Mouse (Mus musculus): Measurements from ENCODE around the gene Slx1b. TPM values are rescaled to one million over a fixed set of nuclear protein-coding genes. Genes with fewer than 3 reads are reported as not detected.

Slx1b gene
- total and polyA plus RNA-seq, 2 experiments from 2014 or later: 10.1 to 17.9 TPM

DNA sequence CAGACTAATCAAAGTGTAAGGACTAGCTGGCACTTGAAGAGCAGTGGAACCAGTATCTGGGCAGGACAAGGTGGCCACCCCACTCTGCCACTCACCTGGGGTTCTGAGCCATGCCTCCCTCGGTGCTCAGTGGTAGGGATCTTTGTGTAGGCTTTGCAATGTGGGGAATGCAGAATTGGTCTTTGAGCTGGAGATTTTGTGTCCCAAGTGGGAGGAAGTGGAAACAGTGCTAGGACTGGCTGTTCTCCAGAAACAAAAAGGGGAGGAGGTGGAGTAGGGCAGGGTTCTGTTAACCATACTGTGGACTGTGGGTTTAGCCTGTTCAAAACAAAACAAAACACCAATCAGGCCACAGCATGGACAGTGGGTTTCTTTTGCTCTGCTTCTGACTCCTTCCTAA lies 19.4 kb downstream of the Slx1b start, which contains the start of gene Sult1a1:
Gene Sult1a1, minus strand, starts transcription at position 226 of the 400 bp plus-strand sequence.
- H3K27me3 ChIP-seq (ENCODE audit: insufficient read depth, low read length): no peaks in the 10 kb centered on the region
- no peak within 1 kb of the TSS for H3K4me3 ChIP-seq (ENCODE audit: low read depth, low read length)
- no peak for TF ChIP-seq CTCF (IDR thresholded peaks at IDR 0.05; ENCODE audit: low read depth)
- DNase-seq (no peak), ATAC-seq (no peak)
- H3K27ac ChIP-seq (ENCODE audit: low read depth, low read length): peak within 1 kb of the TSS; percentile 40; the same call in 1 of the 2 replicates
- H3K9ac ChIP-seq: no peak within 1 kb of the TSS
- H3K36me3 ChIP-seq (ENCODE audit: insufficient read depth): peaks cover 21% of the 10 kb centered on the region
- 62% methylated on average over 1 of the region's 1 CpGs for WGBS
- no peaks in the 10 kb centered on the region for H3K9me3 ChIP-seq (ENCODE audit: low read length)
- H3K4me2 ChIP-seq (ENCODE audit: low read depth): no peak within 1 kb of the TSS
- no peaks in the 10 kb centered on the region for H3K4me1 ChIP-seq (ENCODE audit: insufficient read depth)

DNA sequence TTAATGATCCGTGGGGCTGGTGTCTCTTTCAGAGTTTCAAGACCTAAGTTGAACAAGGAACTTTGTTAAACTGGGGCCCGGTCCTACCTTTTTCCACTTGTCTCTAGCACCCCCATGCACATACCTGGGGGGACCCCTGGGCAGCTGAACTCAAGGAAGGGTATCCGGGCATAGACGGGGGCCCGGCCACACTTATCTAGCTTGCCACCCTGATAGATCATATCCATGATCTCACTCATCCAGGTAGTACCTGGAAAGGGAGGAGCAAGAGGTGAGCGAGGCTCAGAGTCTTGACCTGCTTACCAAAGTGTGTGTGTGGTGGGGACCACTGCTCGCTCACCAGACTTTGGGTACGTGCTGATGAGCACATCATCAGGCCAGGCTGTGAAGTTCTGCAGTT lies 20.5 kb downstream of the Slx1b start:
- H3K27ac ChIP-seq (ENCODE audit: low read depth, low read length): no peak overlapping the region
- 97% methylated on average over 8 of the region's 8 CpGs for WGBS
- DNase-seq (no peak), ATAC-seq (no peak)
- H3K4me2 ChIP-seq (ENCODE audit: low read depth): no peak overlapping the region
- no peak overlapping the region for H3K4me3 ChIP-seq (ENCODE audit: low read depth, low read length)
- peaks cover 29% of the 10 kb centered on the region for H3K36me3 ChIP-seq (ENCODE audit: insufficient read depth)
- TF ChIP-seq CTCF (IDR thresholded peaks at IDR 0.05; ENCODE audit: low read depth): no peak
- no peaks in the 10 kb centered on the region for H3K27me3 ChIP-seq (ENCODE audit: insufficient read depth, low read length)
- no peak overlapping the region for H3K9ac ChIP-seq
- H3K9me3 ChIP-seq (ENCODE audit: low read length): no peaks in the 10 kb centered on the region
- H3K4me1 ChIP-seq (ENCODE audit: insufficient read depth): no peaks in the 10 kb centered on the region

DNA sequence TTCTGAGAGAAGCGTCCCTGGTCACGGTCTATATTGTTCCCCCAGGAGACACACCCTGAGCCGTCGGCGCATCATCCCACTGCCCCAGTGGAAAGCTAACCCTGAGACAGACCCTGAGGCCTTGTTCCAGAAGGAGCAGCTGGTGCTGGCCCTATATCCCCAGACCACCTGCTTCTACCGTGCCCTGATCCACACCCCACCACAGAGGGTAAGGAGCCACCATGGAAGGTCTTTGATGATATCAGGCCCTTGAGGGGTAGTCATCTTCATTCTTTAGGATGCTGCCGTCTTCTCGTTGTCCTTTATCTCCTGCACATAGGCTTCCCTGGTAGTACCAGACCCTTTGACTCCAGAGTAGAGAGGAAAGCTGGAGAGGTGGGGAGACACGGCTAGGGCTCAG lies 23.5 kb downstream of the Slx1b start:
- no peak overlapping the region for H3K4me3 ChIP-seq (ENCODE audit: low read depth, low read length)
- ATAC-seq (no peak), DNase-seq (no peak)
- no peaks in the 10 kb centered on the region for H3K9me3 ChIP-seq (ENCODE audit: low read length)
- H3K27me3 ChIP-seq (ENCODE audit: insufficient read depth, low read length): no peaks in the 10 kb centered on the region
- TF ChIP-seq CTCF (IDR thresholded peaks at IDR 0.05; ENCODE audit: low read depth): no peak
- no peak overlapping the region for H3K9ac ChIP-seq
- H3K36me3 ChIP-seq (ENCODE audit: insufficient read depth): peaks cover 23% of the 10 kb centered on the region
- WGBS: 97% methylated on average over 9 of the region's 9 CpGs
- no peak overlapping the region for H3K27ac ChIP-seq (ENCODE audit: low read depth, low read length)
- no peaks in the 10 kb centered on the region for H3K4me1 ChIP-seq (ENCODE audit: insufficient read depth)
- H3K4me2 ChIP-seq (ENCODE audit: low read depth): no peak overlapping the region

DNA sequence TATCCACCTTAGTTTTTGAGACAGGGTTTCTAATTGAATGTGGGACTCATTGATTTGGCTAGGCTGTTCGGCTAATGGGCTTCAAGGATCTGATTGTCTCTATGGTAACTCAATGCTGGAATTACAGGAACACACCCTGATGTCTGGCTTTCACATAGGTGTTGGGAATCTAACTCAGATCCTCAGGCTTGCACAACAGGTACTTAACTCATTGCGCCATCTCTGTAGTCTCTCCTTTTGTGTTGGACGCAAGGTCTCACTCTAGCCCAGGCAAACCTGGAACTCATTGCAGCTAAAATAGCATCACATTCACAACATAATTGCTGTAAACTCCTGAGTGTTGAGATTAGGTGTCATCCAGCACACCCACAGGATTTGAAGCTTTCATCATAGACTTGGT lies 25.4 kb downstream of the Slx1b start:
- Histone ChIP-seq H3K27me3 (ENCODE audit: insufficient read depth, low read length) (no peaks in the 10 kb centered on the region), H3K9ac (no peak overlapping the region), H3K4me3 (ENCODE audit: low read depth, low read length) (no peak overlapping the region), H3K9me3 (ENCODE audit: low read length) (no peaks in the 10 kb centered on the region), H3K36me3 (ENCODE audit: insufficient read depth) (peaks cover 32% of the 10 kb centered on the region), H3K27ac (ENCODE audit: low read depth, low read length) (no peak overlapping the region), H3K4me2 (ENCODE audit: low read depth) (no peak overlapping the region), H3K4me1 (ENCODE audit: insufficient read depth) (no peaks in the 10 kb centered on the region)
- DNase-seq (no peak), ATAC-seq (no peak)
- WGBS: 91% methylated on average over 3 of the region's 3 CpGs
- TF ChIP-seq CTCF (IDR thresholded peaks at IDR 0.05; ENCODE audit: low read depth): no peak

DNA sequence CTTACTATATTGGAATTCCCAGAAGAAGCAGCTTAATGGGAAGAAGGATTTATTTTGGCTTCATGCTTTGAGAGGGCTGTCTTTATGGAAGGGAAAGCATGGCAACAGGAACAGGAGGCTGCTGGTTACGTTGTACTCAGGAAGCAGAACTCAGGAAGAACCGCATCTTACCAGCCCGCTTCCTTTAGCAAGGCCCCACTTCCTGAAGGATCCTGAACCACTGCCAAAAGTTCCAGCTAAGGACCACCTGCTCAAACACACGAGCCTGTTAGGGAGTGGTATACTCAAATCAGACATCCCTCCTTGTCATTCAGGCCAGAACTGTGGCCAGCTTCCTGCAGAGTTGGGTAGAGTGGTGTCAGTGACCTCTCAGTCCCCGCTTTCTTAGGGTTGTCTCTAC lies 27.1 kb downstream of the Slx1b start:
- WGBS: 64% methylated on average over 5 of the region's 5 CpGs
- Histone ChIP-seq H3K27me3 (ENCODE audit: insufficient read depth, low read length) (no peaks in the 10 kb centered on the region), H3K4me1 (ENCODE audit: insufficient read depth) (no peaks in the 10 kb centered on the region), H3K36me3 (ENCODE audit: insufficient read depth) (peaks cover 43% of the 10 kb centered on the region), H3K9ac (no peak overlapping the region), H3K4me2 (ENCODE audit: low read depth) (no peak overlapping the region), H3K4me3 (ENCODE audit: low read depth, low read length) (no peak overlapping the region), H3K9me3 (ENCODE audit: low read length) (no peaks in the 10 kb centered on the region), H3K27ac (ENCODE audit: low read depth, low read length) (no peak overlapping the region)
- no peak for TF ChIP-seq CTCF (IDR thresholded peaks at IDR 0.05; ENCODE audit: low read depth)
- DNase-seq (no peak), ATAC-seq (no peak)

DNA sequence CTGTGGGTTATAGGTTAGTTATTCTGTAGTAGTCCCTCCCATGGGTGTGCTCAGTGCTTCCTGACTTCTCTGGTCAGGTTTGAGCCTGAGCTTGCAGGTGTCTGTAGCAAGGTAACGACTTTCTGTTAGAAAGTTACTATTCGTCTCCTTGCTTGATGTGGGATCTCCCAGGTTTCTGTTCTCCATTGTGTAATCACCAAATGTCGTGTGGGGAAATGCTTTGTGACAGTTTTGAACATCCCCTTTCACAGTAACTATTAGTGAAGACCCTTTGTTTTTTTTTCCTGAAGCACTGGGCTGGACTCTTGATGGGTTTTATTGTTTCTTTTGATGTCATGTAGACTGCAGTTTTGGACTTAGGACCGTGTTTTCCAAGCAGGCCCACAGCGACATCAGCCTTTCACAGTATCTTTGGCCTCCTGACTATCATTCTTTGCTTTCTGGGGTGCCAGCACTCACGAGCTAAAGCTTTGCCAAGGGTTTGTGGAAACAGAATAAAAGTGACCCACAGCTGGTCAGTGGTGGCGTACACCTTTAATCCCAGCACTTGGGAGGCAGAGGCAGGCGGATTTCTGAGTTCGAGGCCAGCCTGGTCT lies 28.0 kb downstream of the Slx1b start:
- no peak overlapping the region for H3K4me2 ChIP-seq (ENCODE audit: low read depth)
- no peak overlapping the region for H3K9ac ChIP-seq
- no peaks in the 10 kb centered on the region for H3K4me1 ChIP-seq (ENCODE audit: insufficient read depth)
- DNase-seq (no peak), ATAC-seq (no peak)
- TF ChIP-seq CTCF (IDR thresholded peaks at IDR 0.05; ENCODE audit: low read depth): no peak
- WGBS: 85% methylated on average over 9 of the region's 9 CpGs
- H3K36me3 ChIP-seq (ENCODE audit: insufficient read depth): peaks cover 43% of the 10 kb centered on the region
- no peak overlapping the region for H3K27ac ChIP-seq (ENCODE audit: low read depth, low read length)
- no peaks in the 10 kb centered on the region for H3K9me3 ChIP-seq (ENCODE audit: low read length)
- no peak overlapping the region for H3K4me3 ChIP-seq (ENCODE audit: low read depth, low read length)
- H3K27me3 ChIP-seq (ENCODE audit: insufficient read depth, low read length): no peaks in the 10 kb centered on the region

DNA sequence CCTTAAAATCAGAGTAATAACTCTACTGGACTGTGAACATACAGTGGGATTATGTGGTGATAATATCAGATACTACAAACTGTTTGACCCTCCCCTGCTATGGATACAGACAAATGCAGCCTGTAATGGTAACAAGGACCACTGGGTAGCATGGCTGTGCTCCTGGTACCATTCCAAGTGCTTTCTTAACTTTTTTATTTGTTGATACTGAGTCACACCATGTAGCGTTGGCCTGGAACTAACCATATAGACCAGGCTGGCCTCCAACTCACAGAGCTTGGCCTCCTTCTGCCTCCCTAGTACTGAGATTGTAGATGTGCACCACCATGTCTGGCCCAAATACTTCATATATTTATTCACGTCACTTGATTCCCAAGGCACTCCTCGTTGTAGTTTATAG lies 30.3 kb downstream of the Slx1b start:
- Histone ChIP-seq H3K27ac (ENCODE audit: low read depth, low read length) (no peak overlapping the region), H3K9ac (no peak overlapping the region), H3K4me1 (ENCODE audit: insufficient read depth) (no peaks in the 10 kb centered on the region), H3K36me3 (ENCODE audit: insufficient read depth) (peaks cover 26% of the 10 kb centered on the region), H3K27me3 (ENCODE audit: insufficient read depth, low read length) (no peaks in the 10 kb centered on the region), H3K4me3 (ENCODE audit: low read depth, low read length) (no peak overlapping the region), H3K9me3 (ENCODE audit: low read length) (no peaks in the 10 kb centered on the region), H3K4me2 (ENCODE audit: low read depth) (no peak overlapping the region)
- ATAC-seq (no peak), DNase-seq (no peak)
- 90% methylated on average over 3 of the region's 3 CpGs for WGBS
- no peak for TF ChIP-seq CTCF (IDR thresholded peaks at IDR 0.05; ENCODE audit: low read depth)
